Mouse (Mus musculus): Measurements from ENCODE around the gene Dnase1l1. TPM values are rescaled to one million over a fixed set of nuclear protein-coding genes. Genes with fewer than 3 reads are reported as not detected.
A peak's percentile ranks its signal among the peaks of the same experiment; 100 is the strongest.

Dnase1l1 gene
- total RNA-seq, 2 experiments from 2014 or later = 110 to 154 TPM

DNA sequence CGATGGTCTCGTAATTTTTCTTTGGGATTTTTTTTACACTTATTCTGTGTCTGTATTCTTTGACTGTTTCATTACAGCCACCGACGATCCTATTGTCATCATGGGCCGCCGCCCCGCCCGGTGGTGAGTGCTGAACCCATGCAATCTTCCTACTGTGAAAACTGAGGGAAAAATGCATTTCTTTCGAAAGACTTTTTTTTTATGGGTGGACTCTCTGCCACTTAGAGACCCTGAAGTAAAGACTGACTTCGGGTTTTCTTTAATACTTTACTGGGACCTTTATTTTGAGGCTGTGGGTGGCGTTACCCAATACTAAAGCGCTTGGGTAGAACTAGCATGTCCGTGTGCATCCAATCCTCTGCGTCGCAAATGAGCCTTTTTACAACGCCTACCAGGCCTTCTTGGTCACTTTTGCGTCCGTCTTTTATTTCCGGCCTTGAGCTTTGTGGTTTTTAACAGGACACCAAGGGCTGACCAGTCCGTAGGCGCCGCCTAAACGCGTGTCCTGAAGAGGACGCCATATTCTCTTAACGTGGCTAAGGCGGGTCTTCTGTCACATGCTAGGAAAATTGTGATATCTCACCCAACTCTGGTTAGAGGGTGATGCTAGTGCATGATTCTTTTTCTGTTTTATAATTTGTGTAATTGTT is 11.1 kb downstream of the Dnase1l1 start:
- ATAC-seq (replicated peaks; ENCODE audit: low FRiP score, poor library complexity, severe bottlenecking) = 0 out of 2 replicates have a peak, but pooled peaks have one; percentile 40

DNA sequence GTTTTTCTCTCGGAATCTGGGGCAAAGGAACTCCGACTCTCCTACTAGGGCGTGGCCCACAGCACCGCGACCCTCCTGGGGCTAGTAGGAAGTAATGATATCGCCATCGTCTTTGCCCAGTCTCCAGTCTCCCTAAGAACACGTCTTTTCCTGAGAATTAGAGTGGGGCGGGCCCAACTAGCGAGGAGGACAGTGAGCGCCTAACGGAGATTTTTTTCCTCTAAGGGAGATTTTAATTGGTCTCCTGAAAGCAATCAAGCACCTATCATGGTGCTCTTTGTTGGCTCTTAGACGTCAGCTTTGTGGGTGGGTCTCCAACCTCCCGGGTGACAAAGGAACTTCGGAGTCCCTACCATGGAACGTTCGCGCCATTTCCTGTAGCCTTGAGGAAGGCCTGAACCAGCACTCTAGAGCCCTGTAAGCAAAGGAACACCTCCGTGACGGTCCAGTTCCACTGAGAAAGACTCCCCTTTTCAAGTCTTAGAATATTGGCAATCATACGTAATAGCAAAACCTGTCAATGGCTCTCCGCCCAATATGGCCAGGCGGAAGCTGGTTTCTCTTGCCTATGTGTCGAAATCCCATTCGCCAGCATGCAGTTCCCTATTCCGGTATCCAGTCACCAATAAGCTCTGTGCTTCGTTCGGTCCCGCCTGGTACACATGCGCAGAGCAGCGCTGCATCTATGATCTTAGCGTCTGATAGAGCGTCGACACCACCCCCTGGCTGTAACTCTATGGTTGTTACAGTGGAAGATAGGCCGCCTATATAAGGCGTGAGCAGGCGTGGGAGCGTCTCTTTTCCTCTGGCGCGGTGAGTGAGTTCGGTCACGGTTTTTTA is 11.9 kb downstream of the Dnase1l1 start, which contains the start of gene Rpl10:
TSS of gene Rpl10 (plus strand) at position 751 of the 840 bp plus-strand sequence.
- peak; percentile 96 for ATAC-seq (replicated peaks; ENCODE audit: low FRiP score, poor library complexity, severe bottlenecking)

DNA sequence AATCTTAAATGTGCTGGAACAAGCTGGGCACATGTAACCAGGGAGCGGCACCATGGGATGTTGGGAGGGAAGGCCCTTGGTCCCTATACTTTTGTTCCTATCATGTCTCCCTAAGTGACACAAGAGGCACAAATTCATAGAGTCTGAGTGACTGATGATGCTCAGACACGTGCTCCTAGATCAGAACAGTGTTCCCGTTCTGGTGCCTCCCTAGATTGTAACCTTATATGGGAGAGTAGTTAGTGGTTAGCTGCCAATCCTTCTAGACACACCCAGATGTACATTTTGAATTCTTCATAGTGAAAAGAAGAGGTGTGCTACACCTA is 12.4 kb downstream of the Dnase1l1 start:
- 0 out of 2 replicates have a peak, but pooled peaks have one; percentile 22 for ATAC-seq (replicated peaks; ENCODE audit: low FRiP score, poor library complexity, severe bottlenecking)

DNA sequence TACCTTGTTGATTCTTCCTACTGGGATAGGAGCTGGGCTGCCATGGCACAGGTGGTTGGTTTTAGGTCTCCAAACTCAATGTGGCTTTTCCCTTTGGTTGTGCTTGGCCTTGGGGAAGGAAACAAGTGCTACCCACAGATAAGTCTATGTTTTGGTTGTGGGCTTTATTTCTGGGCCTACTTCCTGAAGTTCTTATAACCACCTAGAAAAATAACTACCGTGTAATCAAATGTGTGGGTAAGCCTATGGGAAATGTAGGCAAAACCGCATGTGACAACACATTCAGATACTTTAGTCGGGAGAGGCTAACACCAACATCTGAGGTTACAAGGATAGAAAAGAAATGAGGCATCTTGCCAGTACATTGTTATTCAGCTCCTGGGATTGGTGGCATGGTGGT is 24.4 kb downstream of the Dnase1l1 start:
- ATAC-seq (replicated peaks; ENCODE audit: low FRiP score, poor library complexity, severe bottlenecking) = no peak

DNA sequence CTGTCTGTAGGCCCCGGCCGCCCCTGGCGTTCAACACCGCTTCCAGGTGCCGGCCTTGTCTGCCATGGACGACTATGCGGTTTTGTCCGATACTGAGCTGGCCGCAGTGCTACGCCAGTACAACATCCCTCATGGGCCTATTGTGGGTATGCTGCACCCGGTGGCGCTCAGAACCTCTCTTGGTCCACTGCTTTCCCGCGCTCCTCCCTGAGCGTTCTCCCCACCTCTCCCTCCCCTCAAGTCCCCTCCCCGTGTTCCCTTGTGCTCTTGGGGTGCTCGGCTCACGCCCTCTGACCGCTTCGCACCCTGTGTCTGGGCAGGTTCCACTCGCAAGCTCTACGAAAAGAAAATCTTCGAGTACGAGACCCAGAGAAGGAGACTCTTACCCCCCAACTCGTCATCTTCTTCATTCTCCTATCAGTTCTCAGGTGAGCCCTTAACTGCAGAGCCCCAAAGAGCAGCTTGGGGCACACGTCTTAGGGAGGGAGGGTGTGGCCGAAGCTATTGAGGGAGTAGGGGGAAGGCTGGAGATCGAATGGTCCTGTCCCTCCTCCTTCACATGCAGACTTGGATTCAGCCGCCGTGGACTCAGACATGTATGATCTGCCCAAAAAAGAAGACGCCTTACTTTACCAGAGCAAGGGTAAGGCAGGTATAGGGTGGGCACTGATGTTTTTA is 27.1 kb downstream of the Dnase1l1 start:
- ATAC-seq (replicated peaks; ENCODE audit: low FRiP score, poor library complexity, severe bottlenecking) = peak; percentile 56

DNA sequence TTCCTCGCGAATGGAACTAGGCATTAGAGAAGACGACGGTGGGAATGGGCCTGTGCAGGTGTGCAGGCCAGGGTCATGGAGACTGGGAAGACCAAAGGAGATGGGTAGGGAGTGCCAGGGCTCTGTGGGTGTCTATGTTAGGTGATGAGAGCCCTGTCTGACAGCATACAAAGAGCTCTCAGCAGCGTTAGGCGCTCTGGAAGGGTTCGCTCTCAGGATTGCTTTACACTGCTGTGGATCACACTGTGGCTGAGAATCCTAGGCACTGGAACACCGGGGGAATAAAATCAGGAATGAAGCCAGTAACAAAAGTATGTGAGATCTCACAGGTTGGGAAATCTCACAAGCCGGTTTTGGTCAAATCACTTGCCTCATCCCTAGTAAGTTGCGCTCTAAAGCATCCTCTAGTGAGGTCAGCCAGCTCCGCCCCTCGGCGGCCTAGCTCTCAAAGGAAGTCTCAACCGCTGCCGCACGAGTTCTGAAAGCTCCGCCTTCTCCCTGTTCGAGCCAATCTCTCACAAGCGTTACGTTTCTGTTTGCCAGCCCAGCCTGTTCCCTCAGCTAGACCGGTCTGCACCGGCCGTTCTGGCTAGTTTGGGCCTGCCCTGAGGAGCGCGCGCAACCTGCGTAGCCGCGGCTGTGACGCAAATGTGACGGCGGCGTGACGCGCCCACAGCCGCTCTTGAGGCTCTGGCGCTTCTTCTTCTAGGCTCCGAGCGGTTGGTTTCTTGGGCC is 27.8 kb downstream of the Dnase1l1 start, which contains the start of gene Emd:
TSS of gene Emd (plus strand) at position 535 of the 735 bp plus-strand sequence.
- ATAC-seq (replicated peaks; ENCODE audit: low FRiP score, poor library complexity, severe bottlenecking) = peak; percentile 97

DNA sequence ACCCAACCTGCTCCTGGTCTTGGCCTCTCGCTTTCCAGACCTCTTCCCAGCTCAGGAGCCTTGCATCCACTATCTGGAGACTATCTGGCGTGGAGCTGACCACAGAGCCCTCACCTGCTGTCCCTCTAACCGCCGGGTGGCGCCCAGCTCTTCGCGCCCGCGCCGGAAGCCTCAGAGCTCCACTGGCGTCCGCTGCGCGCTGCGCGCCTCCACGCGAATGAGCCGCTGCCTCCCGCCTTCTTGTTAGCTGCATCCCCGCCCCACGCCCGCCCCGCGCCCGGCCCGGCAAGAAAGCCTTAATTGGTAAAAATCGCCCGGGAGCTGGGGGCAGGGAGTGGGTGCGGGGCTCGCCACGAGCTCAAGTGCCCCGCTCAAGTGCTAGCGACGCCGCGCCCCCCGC is 32.5 kb downstream of the Dnase1l1 start, which contains the start of gene Flna:
TSS of gene Flna (minus strand) at position 206 of the 400 bp plus-strand sequence.
- no peak for ATAC-seq (replicated peaks; ENCODE audit: low FRiP score, poor library complexity, severe bottlenecking)

DNA sequence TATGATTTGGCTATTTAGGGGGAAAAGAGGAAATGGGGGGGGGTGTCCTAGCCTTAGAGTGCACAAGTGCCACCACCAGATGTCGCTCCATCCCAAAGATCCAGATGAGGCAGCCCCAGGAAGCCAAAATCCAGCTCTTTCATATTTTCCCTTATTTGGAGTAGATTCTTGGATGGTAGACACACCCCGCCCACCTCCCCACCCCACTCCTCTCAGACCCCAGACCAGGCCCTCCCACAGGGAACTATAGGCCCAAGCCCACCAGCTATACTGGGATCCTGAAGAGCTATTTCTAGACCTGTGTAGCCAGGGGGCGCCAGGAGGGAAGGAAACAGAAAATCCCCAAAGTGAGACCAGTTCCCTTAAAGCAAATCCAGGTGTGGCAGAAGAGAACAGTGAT is 33.5 kb downstream of the Dnase1l1 start:
- ATAC-seq (replicated peaks; ENCODE audit: low FRiP score, poor library complexity, severe bottlenecking) = no peak

DNA sequence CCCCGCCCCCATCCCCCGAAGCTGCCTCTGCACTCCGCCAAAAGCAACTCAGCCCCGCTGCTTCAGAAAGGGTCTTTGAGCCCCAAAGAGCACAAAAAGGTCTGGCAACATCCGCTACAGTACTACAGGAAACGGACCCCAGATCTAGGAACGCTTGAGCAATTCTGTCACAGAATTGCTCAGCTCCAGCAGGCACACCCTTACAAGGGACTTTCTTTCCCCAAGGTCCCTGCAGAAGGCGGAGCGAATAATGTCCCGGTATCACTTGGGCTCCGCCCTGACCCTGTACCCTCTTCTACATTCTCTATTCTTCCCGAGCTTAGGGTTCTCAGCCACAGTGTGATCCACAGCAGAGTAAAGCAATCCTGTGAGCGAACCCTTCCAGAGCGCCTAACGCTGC is 35.4 kb downstream of the Dnase1l1 start:
- no peak for ATAC-seq (replicated peaks; ENCODE audit: low FRiP score, poor library complexity, severe bottlenecking)

DNA sequence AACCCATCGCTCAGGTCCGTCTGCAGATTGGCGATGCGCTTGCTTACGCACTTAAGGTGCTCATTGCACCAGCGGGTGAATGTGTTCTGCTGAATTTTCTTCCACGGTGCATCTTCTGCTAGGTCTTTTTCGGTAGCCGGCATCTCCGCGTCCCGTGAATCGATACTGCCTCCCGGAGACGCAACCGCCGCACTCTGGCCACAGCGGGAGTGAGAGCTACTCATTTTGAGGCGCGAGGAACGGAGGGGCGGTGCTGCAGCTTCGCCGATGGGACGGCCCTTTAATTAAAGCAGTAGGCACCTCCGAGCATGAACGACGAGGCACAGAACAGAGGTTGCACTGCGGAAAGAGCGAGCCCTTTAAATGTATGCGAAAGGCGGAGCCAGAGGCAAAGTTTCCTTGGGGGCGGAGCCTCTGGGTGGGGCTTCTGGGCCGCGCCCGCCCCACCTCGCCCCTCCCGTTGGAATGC is 35.9 kb downstream of the Dnase1l1 start:
- ATAC-seq (replicated peaks; ENCODE audit: low FRiP score, poor library complexity, severe bottlenecking) = peak; percentile 83

DNA sequence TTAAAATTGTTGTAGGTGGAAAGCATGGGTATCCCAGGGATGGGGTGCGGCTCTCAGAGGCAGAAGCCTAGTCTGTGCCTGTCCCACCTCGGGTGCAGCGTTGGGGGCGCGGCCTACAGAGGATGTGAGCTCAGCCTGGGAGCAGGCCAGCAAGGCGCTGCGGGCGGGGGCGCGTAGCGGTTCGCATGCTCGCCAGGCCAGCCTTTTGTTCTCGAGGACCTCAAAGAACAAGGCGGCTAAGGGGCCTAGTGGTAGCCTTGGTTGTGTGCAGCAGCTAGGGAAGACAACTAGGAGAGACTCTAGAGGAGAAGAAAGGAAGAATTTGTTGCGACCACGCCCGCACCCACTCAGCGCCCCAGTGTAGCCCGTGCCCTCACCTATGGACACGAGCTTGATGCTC is 36.5 kb downstream of the Dnase1l1 start:
- peak; percentile 48 for ATAC-seq (replicated peaks; ENCODE audit: low FRiP score, poor library complexity, severe bottlenecking)

DNA sequence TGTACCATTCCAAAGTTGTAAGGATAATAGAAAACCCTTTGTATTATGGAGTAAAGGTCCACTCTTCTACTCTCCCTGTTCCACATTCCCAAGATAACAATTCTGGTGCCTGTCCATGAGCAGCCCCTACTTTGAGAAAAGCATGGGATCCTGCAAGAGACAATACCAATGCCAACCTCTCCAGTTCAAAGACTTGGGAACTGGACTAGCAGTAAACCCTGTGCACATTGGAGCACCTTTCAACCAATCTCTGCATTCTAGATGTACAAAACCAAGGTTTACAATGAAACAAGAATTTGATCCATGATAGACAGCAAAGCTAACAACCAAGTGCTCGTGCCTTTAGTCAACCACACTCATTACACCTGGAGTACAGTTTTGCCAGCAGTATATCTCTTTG is 37.0 kb downstream of the Dnase1l1 start:
- no peak for ATAC-seq (replicated peaks; ENCODE audit: low FRiP score, poor library complexity, severe bottlenecking)

DNA sequence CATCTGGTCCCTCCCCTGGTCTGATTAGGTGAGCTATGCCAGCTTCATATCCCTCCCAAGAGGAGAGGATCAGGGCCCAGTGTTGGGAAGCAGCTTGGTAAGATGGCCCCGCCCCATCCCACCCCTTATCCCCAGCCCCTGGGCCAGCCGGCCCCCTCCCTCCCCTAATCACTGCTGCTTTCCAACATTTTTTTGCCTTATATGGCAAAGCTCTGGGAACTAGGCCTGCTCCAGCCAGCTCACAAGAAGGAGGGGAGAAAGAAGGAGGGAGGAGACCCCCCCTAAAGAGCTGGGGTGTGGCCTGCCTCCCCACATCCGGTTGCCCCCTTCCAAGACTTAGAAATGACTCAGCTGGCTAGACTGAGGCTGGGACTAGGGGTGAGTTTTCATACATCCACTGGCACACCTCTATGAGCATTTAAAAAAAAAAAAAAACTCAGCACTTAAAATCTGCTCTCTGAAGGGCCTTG is 37.5 kb downstream of the Dnase1l1 start:
- no peak for ATAC-seq (replicated peaks; ENCODE audit: low FRiP score, poor library complexity, severe bottlenecking)

DNA sequence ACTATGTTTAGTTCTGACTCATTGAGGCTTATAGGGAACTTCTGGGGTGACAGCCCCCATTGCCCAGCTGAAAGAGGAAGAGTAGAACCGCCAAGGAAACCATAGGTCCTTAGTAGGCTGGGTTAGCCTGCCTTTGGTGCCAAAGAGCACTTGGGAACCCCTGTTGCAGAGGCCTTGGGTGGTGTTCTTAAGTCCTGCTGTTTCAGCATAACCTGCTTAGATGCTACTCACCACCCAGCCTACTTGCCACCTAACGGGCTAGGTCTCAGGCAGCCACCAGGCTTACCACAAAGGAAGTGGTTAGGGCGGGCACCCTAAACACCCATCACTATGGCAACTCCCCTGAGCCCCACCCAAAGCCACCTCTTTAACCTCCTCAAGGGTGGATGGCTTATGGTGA is 38.3 kb downstream of the Dnase1l1 start:
- peak; percentile 78 for ATAC-seq (replicated peaks; ENCODE audit: low FRiP score, poor library complexity, severe bottlenecking)

DNA sequence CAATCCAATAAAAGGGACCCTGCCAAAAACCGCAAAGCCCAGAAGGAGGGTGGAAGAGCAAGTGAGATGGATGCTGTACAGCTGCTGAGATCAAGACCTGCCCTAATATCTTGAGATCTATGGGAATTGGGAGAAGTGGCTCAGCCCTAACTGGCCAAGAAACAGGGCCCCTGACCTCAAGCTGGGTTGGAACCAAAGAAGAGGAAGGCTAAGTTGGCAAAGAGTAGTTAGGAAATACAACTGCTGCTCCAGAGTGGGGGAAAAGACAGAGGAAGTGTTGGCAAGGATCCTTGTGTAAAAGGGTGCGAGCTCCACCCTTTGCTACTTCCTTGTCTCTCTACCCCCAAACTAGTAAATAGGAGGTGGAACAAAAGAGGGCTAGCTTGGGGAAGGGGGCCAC is 38.7 kb downstream of the Dnase1l1 start:
- no peak for ATAC-seq (replicated peaks; ENCODE audit: low FRiP score, poor library complexity, severe bottlenecking)

DNA sequence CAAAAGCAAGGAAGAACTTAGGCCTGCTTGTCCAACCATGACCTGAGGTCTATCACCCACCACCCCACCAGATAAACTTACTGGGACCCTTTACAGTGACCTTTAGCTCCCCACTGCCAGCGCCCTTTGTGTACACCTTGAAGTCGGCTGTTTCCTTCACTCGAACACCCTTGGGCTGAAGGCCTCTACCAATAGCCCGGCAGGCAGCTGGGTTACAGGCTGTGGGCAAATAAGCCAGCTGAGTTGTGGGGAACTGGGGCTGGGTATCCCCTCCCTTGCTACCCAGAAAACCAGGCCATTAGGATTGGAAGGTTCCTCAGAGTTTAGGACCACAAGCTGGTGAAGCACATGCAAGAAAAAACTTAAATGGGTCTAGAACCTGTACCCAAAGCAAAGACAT is 41.8 kb downstream of the Dnase1l1 start:
- ATAC-seq (replicated peaks; ENCODE audit: low FRiP score, poor library complexity, severe bottlenecking) = no peak

DNA sequence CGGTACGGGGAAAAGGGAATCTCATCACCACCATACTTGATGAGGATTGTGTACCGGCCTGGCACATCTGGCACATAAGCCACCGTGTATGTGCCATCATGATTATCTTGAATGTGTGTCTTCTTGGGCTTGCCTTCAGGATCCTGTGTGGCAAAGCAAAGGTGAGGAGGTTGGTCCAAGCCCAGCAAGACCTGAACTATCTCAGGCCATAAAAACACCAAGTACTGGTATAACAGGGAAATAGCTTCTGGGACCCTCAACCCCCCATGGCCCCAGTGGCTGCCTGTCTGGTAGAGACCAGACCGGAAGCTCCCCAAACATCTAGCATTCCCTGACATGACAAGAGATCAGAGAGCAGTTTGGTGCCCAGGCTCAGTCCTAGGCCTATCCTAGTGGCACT is 48.9 kb downstream of the Dnase1l1 start:
- ATAC-seq (replicated peaks; ENCODE audit: low FRiP score, poor library complexity, severe bottlenecking) = no peak

DNA sequence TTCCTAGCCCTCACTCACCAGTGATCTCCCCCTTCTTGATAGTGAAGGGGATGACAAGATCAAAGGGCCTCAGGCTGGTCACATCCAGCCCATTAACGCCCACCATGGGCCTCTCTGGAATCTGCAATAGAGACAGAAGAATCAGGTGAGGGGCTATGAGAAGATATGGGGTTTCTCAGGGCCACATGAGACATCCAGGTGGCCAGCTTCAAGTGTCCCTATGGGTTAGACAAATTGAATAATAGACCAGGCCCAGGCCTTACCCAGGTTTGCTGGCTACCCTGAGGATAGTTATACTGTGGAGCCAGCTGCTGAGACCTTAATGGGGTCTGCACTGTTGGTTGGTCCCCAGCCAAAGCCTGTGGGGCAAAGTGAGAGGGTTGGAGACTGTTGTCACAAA is 52.1 kb downstream of the Dnase1l1 start:
- no peak for ATAC-seq (replicated peaks; ENCODE audit: low FRiP score, poor library complexity, severe bottlenecking)
